Mouse (Mus musculus): ENCODE results near the gene Tmem29. TPM values are rescaled to one million over a fixed set of nuclear protein-coding genes. Genes with fewer than 3 reads are reported as not detected.

Gene Tmem29
- total RNA-seq (2012; rRNA removed) = 13.0 and 17.9 TPM in 2 replicates
- 57.0 and 57.2 TPM in 2 replicates for total RNA-seq (2014; rRNA removed)
- 38.3 and 45.0 TPM in 2 replicates for polyA plus RNA-seq (2012; ENCODE audit: insufficient read length, low read depth)

DNA sequence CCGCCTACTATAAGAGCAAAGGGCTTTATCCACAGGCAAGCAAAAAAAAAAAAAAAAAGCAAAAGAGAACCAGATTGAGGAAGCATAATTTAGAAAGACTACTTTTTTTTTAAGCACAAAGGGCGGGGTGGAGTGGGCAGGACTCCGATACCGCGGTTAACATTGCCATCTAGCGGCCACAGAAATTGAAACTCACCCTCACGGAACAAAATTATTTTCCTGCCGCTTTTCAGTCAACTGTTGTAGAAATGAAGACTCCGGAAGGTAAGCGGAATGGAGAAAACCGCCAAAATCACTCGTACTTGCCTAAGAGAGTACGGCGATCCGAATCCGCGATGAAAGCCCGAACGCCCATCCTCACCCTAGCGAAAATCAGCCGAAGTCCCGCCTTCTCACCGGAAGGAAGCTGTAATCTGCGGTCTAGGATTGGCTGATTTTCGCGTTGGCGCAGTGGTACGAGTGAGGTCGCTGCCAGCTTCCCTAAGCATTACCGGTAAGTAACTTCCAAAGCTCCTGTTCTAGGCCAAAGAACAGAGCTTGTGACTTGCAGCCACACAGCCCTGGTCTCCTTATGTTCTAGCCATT is at the start of gene Tmem29:
TSS of gene Tmem29 (minus strand) at position 389 of the 585 bp plus-strand sequence.
- TF ChIP-seq ETS1 (conservative IDR thresholded peaks at IDR 0.05; ENCODE audit: low read depth, low read length) (peak; percentile 67), KAT2A (IDR thresholded peaks at IDR 0.05; ENCODE audit: insufficient replicate concordance, low read length) (peak; percentile 78; the same call in 1 of the 2 replicates), UBTF (IDR thresholded peaks at IDR 0.05; ENCODE audit: low read depth, low read length) (peak; percentile 66; the same call in 1 of the 2 replicates), SIN3A (IDR thresholded peaks at IDR 0.05; ENCODE audit: low read length) (no peak), ZNF384 (IDR thresholded peaks at IDR 0.05; ENCODE audit: low read depth, low read length) (peak; percentile 100), MAX (IDR thresholded peaks at IDR 0.05; ENCODE audit: low read length) (0 out of 2 replicates have a peak, but pooled peaks have one; percentile 18), POLR2AphosphoS2 (IDR thresholded peaks at IDR 0.05; ENCODE audit: low read depth, low read length) (no peak), MXI1 (IDR thresholded peaks at IDR 0.05; ENCODE audit: low read depth, low read length) (no peak), ZMIZ1 (IDR thresholded peaks at IDR 0.05; ENCODE audit: low read depth, low read length) (no peak), NRF1 (IDR thresholded peaks at IDR 0.05; ENCODE audit: low read depth, low read length) (peak; percentile 82), TCF12 (IDR thresholded peaks at IDR 0.05; ENCODE audit: low read depth, low read length) (peak; percentile 36; the same call in 1 of the 2 replicates), POLR2A (IDR thresholded peaks at IDR 0.05; ENCODE audit: low read depth, low read length) (peak; percentile 61), CHD2 (IDR thresholded peaks at IDR 0.05; ENCODE audit: low read length) (no peak), JUN (IDR thresholded peaks at IDR 0.05; ENCODE audit: insufficient read depth, low read depth, low read length) (no peak), NELFE (IDR thresholded peaks at IDR 0.05; ENCODE audit: low read depth, low read length) (peak; percentile 55; the same call in 1 of the 2 replicates), PAX5 (IDR thresholded peaks at IDR 0.05; ENCODE audit: low read length) (no peak), MAZ (IDR thresholded peaks at IDR 0.05; ENCODE audit: low read depth, low read length) (peak; percentile 88; the same call in 1 of the 2 replicates), CTCF (conservative IDR thresholded peaks at IDR 0.05 in 1 of 2, IDR thresholded peaks at IDR 0.05 in 1 of 2; ENCODE audit: low read depth in 2 of 2, low read length in 2 of 2) (peak; percentile 11 to 66; a peak in 2 of 4 replicates), MAFK (IDR thresholded peaks at IDR 0.05; ENCODE audit: insufficient replicate concordance, low read length) (no peak), MYC (IDR thresholded peaks at IDR 0.05; ENCODE audit: low read depth, low read length) (no peak), SMC3 (IDR thresholded peaks at IDR 0.05; ENCODE audit: low read depth, low read length) (peak; percentile 26), TBP (conservative IDR thresholded peaks at IDR 0.05; ENCODE audit: low read depth, low read length) (peak; percentile 45; the same call in 1 of the 2 replicates), MEF2A (IDR thresholded peaks at IDR 0.05; ENCODE audit: borderline replicate concordance, low read depth, low read length) (no peak), HCFC1 (IDR thresholded peaks at IDR 0.05; ENCODE audit: low read depth, low read length) (peak; percentile 82), GABPA (IDR thresholded peaks at IDR 0.05; ENCODE audit: insufficient replicate concordance, low read depth, low read length) (no peak), ELF1 (IDR thresholded peaks at IDR 0.05; ENCODE audit: low read depth, low read length) (peak; percentile 58), JUND (conservative IDR thresholded peaks at IDR 0.05; ENCODE audit: low read depth, low read length) (no peak), BHLHE40 (IDR thresholded peaks at IDR 0.05; ENCODE audit: low read depth, low read length) (no peak), ZC3H11A (IDR thresholded peaks at IDR 0.05; ENCODE audit: low read depth, low read length) (no peak), RCOR1 (conservative IDR thresholded peaks at IDR 0.05; ENCODE audit: low read depth, low read length) (no peak), RAD21 (IDR thresholded peaks at IDR 0.05; ENCODE audit: low read depth, low read length) (peak; percentile 73)
- dilution Hi-C loops (cut with MboI; ENCODE audit: extremely low pct_ligation_motif_present, extremely low pct_unique_long_range_greater_than_20kb, low sequenced_read_pairs) = no loop called here
- H3K9ac ChIP-seq (ENCODE audit: insufficient read depth, low read depth) = peak within 1 kb of the TSS; percentile 91

More for the DNA sequence above, at the start of gene Tmem29:
- H3K9me3 ChIP-seq (replicated peaks; ENCODE audit: low read length) = no peaks in the 10 kb centered on the region
- peak within 1 kb of the TSS; percentile 61; the same call in 1 of the 2 replicates for H3K4me2 ChIP-seq (ENCODE audit: insufficient read depth, low read depth, poor library complexity, severe bottlenecking)
- no peaks in the 10 kb centered on the region for H3K36me3 ChIP-seq (replicated peaks in 1 of 2; ENCODE audit: control insufficient read depth in 1 of 2, insufficient read depth in 1 of 2, low read length in 1 of 2)
- H3K27ac ChIP-seq (ENCODE audit: insufficient read depth, low read depth) = peak within 1 kb of the TSS; percentile 58
- H3K4me3 ChIP-seq (replicated peaks in 1 of 3; ENCODE audit: low read depth in 2 of 3, low read length in 2 of 3, poor library complexity in 1 of 3) = peak within 1 kb of the TSS; percentile 54 to 66 (median 61)
- no peaks in the 10 kb centered on the region for H3K4me1 ChIP-seq (ENCODE audit: control insufficient read depth in 1 of 2, insufficient read depth in 2 of 2)
- in situ Hi-C loops (cut with MboI; ENCODE audit: low pct_ligation_motif_present, low pct_unique_long_range_greater_than_20kb, low sequenced_read_pairs) = no loop called here
- H3K79me2 ChIP-seq (replicated peaks; ENCODE audit: control insufficient read depth, extremely low read depth, insufficient read depth, poor library complexity, severe bottlenecking) = 0 out of 2 replicates have a peak, but pooled peaks cover 2% of the 10 kb centered on the region
- no peaks in the 10 kb centered on the region for H3K27me3 ChIP-seq (replicated peaks)
- peak; percentile 79 for DNase-seq (ENCODE audit: extremely low read depth)
